Mouse (Mus musculus) MEL (cell line): ENCODE data around the gene Crnkl1. TPM values are rescaled to one million over a fixed set of nuclear protein-coding genes. Genes with fewer than 3 reads are reported as not detected.

Experiments
- DNase-seq: peaks from one replicate; pipeline ENCODE4 v3.0.0; 2011; ENCODE audit warnings: low read depth, low spot score
- H3K27ac ChIP-seq: 2 replicates; pipeline ENCODE4 v1.5.1; 2012; ENCODE audit warnings: low read depth, mild to moderate bottlenecking, control low read depth, low read length, moderate library complexity; ENCODE audit not compliant: control insufficient read depth
- H3K27me3 ChIP-seq, 2 experiments: fragments of 150-350 bp in 1 of 2; sonication (generic) in 1 of 2; 2 replicates each; pipeline ENCODE4 v1.6.1; 2012; ENCODE audit warnings: low read length in 2 of 2, mild to moderate bottlenecking in 2 of 2, improper control_type of control experiment in 1 of 2, moderate library complexity in 1 of 2; ENCODE audit not compliant: insufficient read depth in 2 of 2, control insufficient read depth in 1 of 2
- H3K36me3 ChIP-seq, 2 experiments: 2 replicates each; pipeline ENCODE4 v1.6.1; 2012 to 2014; ENCODE audit warnings: low read length in 2 of 2, improper control_type of control experiment in 1 of 2, inconsistent platforms in 1 of 2, mild to moderate bottlenecking in 1 of 2; ENCODE audit not compliant: insufficient read depth in 2 of 2, control insufficient read depth in 1 of 2
- H3K4me1 ChIP-seq, 2 experiments: fragments of 150-350 bp in 1 of 2; sonication (generic) in 1 of 2; 2 replicates each; pipeline ENCODE4 v1.6.1; 2012; ENCODE audit warnings: low read length in 2 of 2, improper control_type of control experiment in 1 of 2, mild to moderate bottlenecking in 1 of 2; ENCODE audit not compliant: insufficient read depth in 2 of 2, control insufficient read depth in 1 of 2
- H3K4me3 ChIP-seq, 2 experiments: fragments of 150-350 bp in 1 of 2; sonication (generic) in 1 of 2; 2 replicates each; pipeline ENCODE4 v1.5.1; 2012; ENCODE audit warnings: low read depth in 2 of 2, low read length in 2 of 2, mild to moderate bottlenecking in 2 of 2, moderate library complexity in 2 of 2, control low read depth in 1 of 2, improper control_type of control experiment in 1 of 2; ENCODE audit not compliant: control insufficient read depth in 1 of 2, insufficient read depth in 1 of 2
- H3K79me2 ChIP-seq: 2 replicates; pipeline ENCODE4 v1.6.1; 2012; ENCODE audit warnings: mild to moderate bottlenecking, low read length, moderate library complexity; ENCODE audit not compliant: control insufficient read depth, poor library complexity, insufficient read depth
- H3K9ac ChIP-seq: 2 replicates; pipeline ENCODE4 v1.6.1; 2012; ENCODE audit warnings: low read depth, mild to moderate bottlenecking, control low read depth, low read length, moderate library complexity; ENCODE audit not compliant: control insufficient read depth, poor library complexity, severe bottlenecking
- H3K9me3 ChIP-seq: fragments of 150-350 bp; sonication (generic); replicated peaks from 2 replicates; pipeline ENCODE4 v1.6.1; 2012; ENCODE audit warnings: mild to moderate bottlenecking, low read length, improper control_type of control experiment, moderate library complexity; ENCODE audit not compliant: insufficient read depth
- BHLHE40 ChIP-seq: IDR thresholded peaks from 2 replicates; pipeline ENCODE4 v1.6.1; 2012; ENCODE audit warnings: low read depth, mild to moderate bottlenecking, inconsistent platforms, low read length, improper control_type of control experiment, borderline replicate concordance
- CTCF ChIP-seq, 3 experiments: IDR thresholded peaks in 2 of 3; conservative IDR thresholded peaks in 1 of 3; 2 replicates each; pipeline ENCODE4 v1.5.1; 2011 to 2012; ENCODE audit warnings: low read length in 3 of 3, low read depth in 2 of 3, mild to moderate bottlenecking in 2 of 3, improper control_type of control experiment in 1 of 3, inconsistent platforms in 1 of 3, mixed read lengths in 1 of 3, moderate library complexity in 1 of 3; ENCODE audit not compliant: control insufficient read depth in 1 of 3, insufficient read depth in 1 of 3, poor library complexity in 1 of 3, severe bottlenecking in 1 of 3
- E2F4 ChIP-seq: IDR thresholded peaks from 2 replicates; pipeline ENCODE4 v1.6.1; 2011; ENCODE audit warnings: low read depth, low read length, improper control_type of control experiment, borderline replicate concordance
- ELF1 ChIP-seq: IDR thresholded peaks from 2 replicates; pipeline ENCODE4 v1.6.1; 2014; ENCODE audit warnings: low read depth, mild to moderate bottlenecking, inconsistent platforms, low read length, improper control_type of control experiment, moderate library complexity
- EP300 ChIP-seq, 2 experiments: IDR thresholded peaks; 2 replicates each; pipeline ENCODE4 v1.6.1; 2011; ENCODE audit warnings: improper control_type of control experiment in 2 of 2, low read length in 2 of 2, low read depth in 1 of 2, mild to moderate bottlenecking in 1 of 2
- GABPA ChIP-seq: IDR thresholded peaks from 2 replicates; pipeline ENCODE4 v1.6.1; 2012; ENCODE audit warnings: low read depth, mild to moderate bottlenecking, inconsistent platforms, low read length, improper control_type of control experiment, moderate library complexity
- GATA1 ChIP-seq: IDR thresholded peaks from 2 replicates; pipeline ENCODE4 v1.6.1; 2011; ENCODE audit warnings: low read depth, low read length, improper control_type of control experiment
- MXI1 ChIP-seq: IDR thresholded peaks from 2 replicates; pipeline ENCODE4 v1.6.1; 2011; ENCODE audit warnings: mild to moderate bottlenecking, low read depth, low read length, improper control_type of control experiment
- MYB ChIP-seq: IDR thresholded peaks from 2 replicates; pipeline ENCODE4 v1.6.1; 2011; ENCODE audit warnings: mild to moderate bottlenecking, low read depth, low read length, improper control_type of control experiment
- POLR2AphosphoS2 ChIP-seq: IDR thresholded peaks from 2 replicates; pipeline ENCODE4 v1.6.1; 2011; ENCODE audit warnings: low read length, improper control_type of control experiment
- RAD21 ChIP-seq: IDR thresholded peaks from 2 replicates; pipeline ENCODE4 v1.6.1; 2011; ENCODE audit warnings: mild to moderate bottlenecking, low read depth, low read length, improper control_type of control experiment
- RCOR1 ChIP-seq: IDR thresholded peaks from 2 replicates; pipeline ENCODE4 v1.6.1; 2012; ENCODE audit warnings: low read depth, mild to moderate bottlenecking, inconsistent platforms, low read length, improper control_type of control experiment
- SIN3A ChIP-seq: IDR thresholded peaks from 2 replicates; pipeline ENCODE4 v1.6.1; 2012; ENCODE audit warnings: low read length, improper control_type of control experiment, inconsistent platforms
- SMC3 ChIP-seq: IDR thresholded peaks from 2 replicates; pipeline ENCODE4 v1.6.1; 2011; ENCODE audit warnings: low read depth, low read length, improper control_type of control experiment
- TCF12 ChIP-seq: IDR thresholded peaks from 2 replicates; pipeline ENCODE4 v1.6.1; 2014; ENCODE audit warnings: low read depth, mild to moderate bottlenecking, inconsistent platforms, low read length, improper control_type of control experiment, moderate library complexity
- ZC3H11A ChIP-seq: IDR thresholded peaks from 2 replicates; pipeline ENCODE4 v1.6.1; 2012; ENCODE audit warnings: low read depth, mild to moderate bottlenecking, inconsistent platforms, low read length, improper control_type of control experiment
- ZKSCAN1 ChIP-seq: IDR thresholded peaks from 2 replicates; pipeline ENCODE4 v1.6.1; 2012; ENCODE audit warnings: low read depth, mild to moderate bottlenecking, inconsistent platforms, low read length, improper control_type of control experiment, moderate library complexity
- ZMIZ1 ChIP-seq: IDR thresholded peaks from 2 replicates; pipeline ENCODE4 v1.6.1; 2012; ENCODE audit warnings: low read depth, mild to moderate bottlenecking, inconsistent platforms, low read length, improper control_type of control experiment, moderate library complexity
- polyA plus RNA-seq, 2 experiments: library from polyadenylated mRNA; stranded (reverse) in 1 of 2; unstranded in 1 of 2; fragments of >175 nt in 1 of 2; fragments of >200 nt in 1 of 2; gene quantifications; 2 replicates each; pipeline versions ENCODE4 v1.2.1 to v1.2.4; 2012; ENCODE audit warnings: low replicate concordance in 2 of 2, low read depth in 1 of 2; ENCODE audit not compliant: insufficient read length in 2 of 2, insufficient read depth in 1 of 2, missing spikeins in 1 of 2
- total RNA-seq: library from RNA; depleted of rRNA; stranded (reverse); fragments of 300-350 nt; gene quantifications from 2 replicates; pipeline ENCODE4 v1.2.3, GENCODE M21; 2012

Gene Crnkl1
- total and polyA plus RNA-seq, 3 experiments = 23.8 to 297 (median 30.3) TPM

DNA sequence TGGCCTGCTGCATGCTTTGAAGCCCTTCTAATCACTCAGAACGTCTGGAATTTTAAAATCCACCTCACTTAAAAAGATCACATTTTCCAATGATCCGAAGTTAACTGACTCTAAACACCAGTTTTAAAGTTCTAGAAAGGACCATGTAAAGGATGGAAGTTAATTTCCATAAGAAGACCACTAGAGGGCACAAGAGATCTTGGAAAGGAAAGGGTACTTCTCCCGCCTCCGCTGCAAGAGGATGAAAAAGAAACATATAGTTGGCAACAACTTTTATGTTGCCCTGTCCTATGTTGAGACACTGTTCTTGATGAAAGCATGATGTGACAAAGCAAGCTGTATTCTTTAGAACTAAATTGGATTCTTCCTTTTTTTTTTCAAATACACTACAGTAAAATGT lies 22.6 kb upstream of the Crnkl1 start:
- TF ChIP-seq ZKSCAN1 = no peak
- TF ChIP-seq CTCF (IDR thresholded peaks at IDR 0.05 in 2 of 3, conservative IDR thresholded peaks at IDR 0.05 in 1 of 3; ENCODE audit: control insufficient read depth in 1 of 3, insufficient read depth in 1 of 3, low read depth in 2 of 3, low read length in 3 of 3, poor library complexity in 1 of 3, severe bottlenecking in 1 of 3) = peak; percentile 49 to 89 (median 53)
- TF ChIP-seq GATA1 = no peak
- TF ChIP-seq E2F4 = no peak
- no peak for TF ChIP-seq POLR2AphosphoS2
- no peak for TF ChIP-seq ELF1
- TF ChIP-seq GABPA = no peak
- TF ChIP-seq SIN3A = no peak
- TF ChIP-seq SMC3 = peak; percentile 85
- TF ChIP-seq ZC3H11A = peak; percentile 81
- no peak for TF ChIP-seq MYB
- no peak for TF ChIP-seq ZMIZ1
- no peak for TF ChIP-seq BHLHE40
- TF ChIP-seq RAD21 = peak; percentile 98
- Histone ChIP-seq H3K9ac (no peak overlapping the region), H3K27ac (no peak overlapping the region), H3K9me3 (no peaks in the 10 kb centered on the region), H3K4me1 (peaks cover 3 to 5% of the 10 kb centered on the region in 2 experiments; a peak in 3 of 4 replicates), H3K79me2 (no peaks in the 10 kb centered on the region), H3K27me3 (no peaks in the 10 kb centered on the region; a peak in 1 of 4 replicates), H3K4me3 (no peak overlapping the region), H3K36me3 (peaks cover 0 to 4% of the 10 kb centered on the region in 2 experiments; a peak in 1 of 4 replicates)
- DNase-seq = peak; percentile 59

GRCm38 (mm10) chr2:145956318-145956717 lies 21.5 kb upstream of the Crnkl1 start:
- H3K27me3 ChIP-seq = no peaks in the 10 kb centered on the region; a peak in 1 of 4 replicates
- peaks cover 0 to 4% of the 10 kb centered on the region in 2 experiments; a peak in 1 of 4 replicates for H3K36me3 ChIP-seq
- TF ChIP-seq EP300 (IDR thresholded peaks at IDR 0.05; ENCODE audit: low read depth in 1 of 2, low read length in 2 of 2) (0 out of 4 replicates have a peak, but pooled peaks of 1 of the 2 experiments have one; percentile 28), MXI1 (no peak), TCF12 (0 out of 2 replicates have a peak, but pooled peaks have one; percentile 24), RCOR1 (peak; percentile 64; the same call in 1 of the 2 replicates)
- no peak overlapping the region for H3K27ac ChIP-seq
- no peak overlapping the region for H3K9ac ChIP-seq
- H3K9me3 ChIP-seq = no peaks in the 10 kb centered on the region
- no peaks in the 10 kb centered on the region for H3K79me2 ChIP-seq
- H3K4me3 ChIP-seq = no peak overlapping the region
- H3K4me1 ChIP-seq = peaks cover 3 to 5% of the 10 kb centered on the region in 2 experiments; a peak in 3 of 4 replicates
- peak; percentile 28 for DNase-seq
